In genomic region chr6:88045406-88045766, GRCm38 (mm10) we compare ENCODE assay signal across 8 mouse cellular contexts. TPM values are rescaled to one million over a fixed set of nuclear protein-coding genes. Genes with fewer than 3 reads are reported as not detected.
DNase-seq lines count a peak whose midpoint lies in the region; ATAC-seq and TF ChIP-seq lines count a peak whose summit lies in the region.

No protein-coding gene starts in this region.

- no peak for DNase-seq in heart, postnatal 4 days
- DNase-seq in hindbrain, embryonic 14.5 days (ENCODE audit: low spot score): no peak
- DNase-seq in midbrain, embryonic 14.5 days: no peak
- DNase-seq in urinary bladder, adult 18-20 months (ENCODE audit: low spot score in 2 of 2): no peak
- DNase-seq in right cerebral cortex, postnatal 10 days (ENCODE audit: low spot score in 2 of 2): no peak
- no peak for DNase-seq in left cerebral cortex, postnatal 4 days

- ATAC-seq in heart, embryonic 16.5 days (replicated peaks; ENCODE audit: extremely low read depth, insufficient read depth, low FRiP score): no peak
- ATAC-seq in hindbrain, embryonic 14.5 days (ENCODE audit: low FRiP score): no peak
- no peak for ATAC-seq in midbrain, embryonic 14.5 days (ENCODE audit: low FRiP score, low TSS enrichment)

- no peaks in the 10 kb centered on the region for H3K9me3 ChIP-seq in heart, embryonic 16.5 days (replicated peaks; ENCODE audit: control insufficient read depth, low read length)
- H3K9me3 ChIP-seq in hindbrain, embryonic 14.5 days (ENCODE audit: control insufficient read depth, low read length): no peaks in the 10 kb centered on the region
- no peaks in the 10 kb centered on the region for H3K9me3 ChIP-seq in midbrain, embryonic 14.5 days (ENCODE audit: control insufficient read depth, low read length)

- WGBS in heart, embryonic 16.5 days: 28% methylated on average over 3 of the region's 3 CpGs
- 33% methylated on average over 3 of the region's 3 CpGs for WGBS in hindbrain, embryonic 14.5 days
- 30% methylated on average over 3 of the region's 3 CpGs for WGBS in midbrain, embryonic 14.5 days

- no peak overlapping the region for H3K9ac ChIP-seq in heart, embryonic 16.5 days (ENCODE audit: low read length)
- no peak overlapping the region for H3K9ac ChIP-seq in hindbrain, embryonic 14.5 days
- H3K9ac ChIP-seq in midbrain, embryonic 14.5 days (replicated peaks; ENCODE audit: low read length): no peak overlapping the region

- H3K4me3 ChIP-seq in heart, embryonic 16.5 days (ENCODE audit: low read length): peak overlapping the region; percentile 98
- H3K4me3 ChIP-seq in bone marrow macrophage, adult 2 months (ENCODE audit: insufficient read depth, low read length): no peak overlapping the region
- peak overlapping the region; percentile 85; the same call in 1 of the 2 replicates for H3K4me3 ChIP-seq in hindbrain, embryonic 14.5 days (replicated peaks; ENCODE audit: low read length)
- peak overlapping the region; percentile 93 for H3K4me3 ChIP-seq in midbrain, embryonic 14.5 days (replicated peaks; ENCODE audit: low read depth, low read length)

- no peaks in the 10 kb centered on the region for H3K36me3 ChIP-seq in heart, embryonic 16.5 days (ENCODE audit: control insufficient read depth, insufficient read depth)
- no peaks in the 10 kb centered on the region for H3K36me3 ChIP-seq in hindbrain, embryonic 14.5 days (replicated peaks; ENCODE audit: control insufficient read depth, insufficient read depth)
- H3K36me3 ChIP-seq in midbrain, embryonic 14.5 days (ENCODE audit: control insufficient read depth, insufficient read depth, low read length): no peaks in the 10 kb centered on the region

- peaks cover 33% of the 10 kb centered on the region for H3K4me1 ChIP-seq in heart, embryonic 16.5 days (ENCODE audit: control insufficient read depth, insufficient read depth, low read length)
- H3K4me1 ChIP-seq in bone marrow macrophage, adult 2 months (ENCODE audit: control insufficient read depth, insufficient read depth, low read length): peaks cover 38% of the 10 kb centered on the region
- peaks cover 24% of the 10 kb centered on the region for H3K4me1 ChIP-seq in hindbrain, embryonic 14.5 days (replicated peaks; ENCODE audit: control insufficient read depth, insufficient read depth, low read length)
- H3K4me1 ChIP-seq in midbrain, embryonic 14.5 days (ENCODE audit: control insufficient read depth, insufficient read depth, low read length): peaks cover 20% of the 10 kb centered on the region

- peak overlapping the region; percentile 70 for H3K27ac ChIP-seq in heart, embryonic 16.5 days (ENCODE audit: low read length)
- peak overlapping the region; percentile 13; the same call in 1 of the 2 replicates for H3K27ac ChIP-seq in bone marrow macrophage, adult 2 months (ENCODE audit: insufficient read depth, low read depth, low read length)
- H3K27ac ChIP-seq in hindbrain, embryonic 14.5 days: peak overlapping the region; percentile 69
- H3K27ac ChIP-seq in midbrain, embryonic 14.5 days (replicated peaks; ENCODE audit: low read depth, low read length): peak overlapping the region; percentile 88

- H3K4me2 ChIP-seq in heart, embryonic 16.5 days (ENCODE audit: low read depth, low read length): peak overlapping the region; percentile 56
- peak overlapping the region; percentile 72 for H3K4me2 ChIP-seq in hindbrain, embryonic 14.5 days (replicated peaks)
- peak overlapping the region; percentile 40 for H3K4me2 ChIP-seq in midbrain, embryonic 14.5 days (ENCODE audit: low read length)

- TF ChIP-seq CTCF in bone marrow macrophage, adult 2 months (IDR thresholded peaks at IDR 0.05; ENCODE audit: low read depth, low read length): no peak

- no peaks in the 10 kb centered on the region for H3K27me3 ChIP-seq in heart, embryonic 16.5 days (ENCODE audit: control insufficient read depth, insufficient read depth, low read length)
- H3K27me3 ChIP-seq in hindbrain, embryonic 14.5 days (ENCODE audit: control insufficient read depth, insufficient read depth, low read length): peaks cover 9% of the 10 kb centered on the region
- no peaks in the 10 kb centered on the region for H3K27me3 ChIP-seq in midbrain, embryonic 14.5 days (ENCODE audit: control insufficient read depth, insufficient read depth, low read length)

- TF ChIP-seq POLR2A in bone marrow macrophage, adult 2 months (IDR thresholded peaks at IDR 0.05; ENCODE audit: borderline replicate concordance, low read depth, low read length): no peak

- intact Hi-C loops in left cerebral cortex, postnatal 4 days (cut with DNase I): no loop called here

RNA-seq across cellular contexts. Expression of gene Rab7, which starts 0.3 kb away (rescaled TPM):
- polyA plus RNA-seq in heart, embryonic 16.5 days (2015; fragmentation: Nextera tagmentation; extraction: Ambion mirVana): 225 and 256 TPM in 2 replicates
- total RNA-seq in heart, postnatal 4 days (2021): 100 to 1,000 TPM; 246 to 271 TPM
- polyA plus RNA-seq in bone marrow macrophage, adult 2 months (2012; ENCODE audit: insufficient read depth, insufficient read length, missing spikeins): 475 and 476 TPM in 2 replicates
- 377 and 427 TPM in 2 replicates for polyA plus RNA-seq in hindbrain, embryonic 14.5 days (2014; fragmentation: Nextera tagmentation; extraction: Ambion mirVana)
- polyA plus RNA-seq in midbrain, embryonic 14.5 days (2014; fragmentation: Nextera tagmentation; extraction: Ambion mirVana): 328 and 378 TPM in 2 replicates
- 100 to 1,000 TPM; 278 to 279 TPM for total RNA-seq in left cerebral cortex, postnatal 4 days (2021)

RNA-seq across cellular contexts. Expression of gene Rpn1, which starts 38.9 kb away (rescaled TPM):
- 182 and 197 TPM in 2 replicates for polyA plus RNA-seq in heart, embryonic 16.5 days (2015; fragmentation: Nextera tagmentation; extraction: Ambion mirVana)
- total RNA-seq in heart, postnatal 4 days (2021): 100 to 1,000 TPM; 128 to 130 TPM
- 148 and 185 TPM in 2 replicates for polyA plus RNA-seq in bone marrow macrophage, adult 2 months (2012; ENCODE audit: insufficient read depth, insufficient read length, missing spikeins)
- 301 and 339 TPM in 2 replicates for polyA plus RNA-seq in hindbrain, embryonic 14.5 days (2014; fragmentation: Nextera tagmentation; extraction: Ambion mirVana)
- polyA plus RNA-seq in midbrain, embryonic 14.5 days (2014; fragmentation: Nextera tagmentation; extraction: Ambion mirVana): 251 and 290 TPM in 2 replicates
- total RNA-seq in left cerebral cortex, postnatal 4 days (2021): 100 to 1,000 TPM; 186 to 197 TPM

Comparison
In these comparisons a context has a peak if more than half of its experiments do, and no peak if none do; other contexts are left out.
1. H3K27ac ChIP-seq: peak in every context shown above with its lines; median percentile 88 in midbrain, embryonic 14.5 days; 70 in heart, embryonic 16.5 days; 69 in hindbrain, embryonic 14.5 days; 13 in bone marrow macrophage, adult 2 months.